Mouse (Mus musculus) ES-E14 (cell line): ENCODE data around the gene Rsph3a. TPM values are rescaled to one million over a fixed set of nuclear protein-coding genes. Genes with fewer than 3 reads are reported as not detected.
"Not testable (repeated sequence)": the region's sequence is repeated elsewhere in the genome, so short reads cannot be mapped to it uniquely, and the experiment has no call there.

Experiments
- DNase-seq: peaks from one replicate; pipeline ENCODE4 v3.0.0-alpha.2; 2013; ENCODE audit warnings: low read depth, low spot score
- H3K27ac ChIP-seq: 2 replicates; pipeline ENCODE4 v1.5.1; 2012; ENCODE audit warnings: low read depth, mild to moderate bottlenecking, low read length, moderate library complexity, mixed read lengths; ENCODE audit not compliant: poor library complexity, insufficient read depth, severe bottlenecking
- H3K36me3 ChIP-seq: 2 replicates; pipeline ENCODE4 v1.6.1; 2012; ENCODE audit warnings: mild to moderate bottlenecking, low read length, moderate library complexity, mixed read lengths; ENCODE audit not compliant: control insufficient read depth, poor library complexity, insufficient read depth, severe bottlenecking
- H3K4me1 ChIP-seq, 2 experiments: fragments of 150-350 bp in 1 of 2; sonication (generic) in 1 of 2; 2 replicates each; pipeline ENCODE4 v1.6.1; 2012; ENCODE audit warnings: low read length in 2 of 2, mild to moderate bottlenecking in 1 of 2, mixed read lengths in 1 of 2; ENCODE audit not compliant: control insufficient read depth in 2 of 2, insufficient read depth in 2 of 2, poor library complexity in 1 of 2
- H3K4me3 ChIP-seq, 2 experiments: fragments of 150-350 bp in 1 of 2; sonication (generic) in 1 of 2; 2 replicates each; pipeline ENCODE4 v1.5.1; 2012; ENCODE audit warnings: low read length in 2 of 2, low read depth in 1 of 2, mild to moderate bottlenecking in 1 of 2, mixed read lengths in 1 of 2; ENCODE audit not compliant: insufficient read depth in 1 of 2, poor library complexity in 1 of 2, severe bottlenecking in 1 of 2
- H3K9ac ChIP-seq: 2 replicates; pipeline ENCODE4 v1.6.1; 2012; ENCODE audit warnings: low read depth, mild to moderate bottlenecking, low read length, mixed read lengths; ENCODE audit not compliant: poor library complexity, insufficient read depth, severe bottlenecking
- H3K9me3 ChIP-seq: fragments of 150-350 bp; sonication (generic); 2 replicates; pipeline ENCODE4 v1.6.1; 2012; ENCODE audit warnings: low read depth, mild to moderate bottlenecking, low read length; ENCODE audit not compliant: control insufficient read depth, insufficient read depth
- CHD2 ChIP-seq: IDR thresholded peaks from 2 replicates; pipeline ENCODE4 v1.6.1; 2014; ENCODE audit warnings: mild to moderate bottlenecking, low read depth, low read length, inconsistent platforms
- HCFC1 ChIP-seq: IDR thresholded peaks from 2 replicates; pipeline ENCODE4 v1.6.1; 2012; ENCODE audit warnings: low read length, inconsistent platforms, borderline replicate concordance; ENCODE audit not compliant: insufficient read depth
- MAFK ChIP-seq: IDR thresholded peaks from 2 replicates; pipeline ENCODE4 v1.6.1; 2014; ENCODE audit warnings: mild to moderate bottlenecking, low read depth, low read length, inconsistent platforms; ENCODE audit not compliant: insufficient read depth
- ZC3H11A ChIP-seq: IDR thresholded peaks from 2 replicates; pipeline ENCODE4 v1.6.1; 2012; ENCODE audit warnings: low read depth, mild to moderate bottlenecking, inconsistent platforms, low read length, borderline replicate concordance
- ZNF384 ChIP-seq: IDR thresholded peaks from 2 replicates; pipeline ENCODE4 v1.6.1; 2012; ENCODE audit warnings: low read depth, low read length, inconsistent platforms
- in situ Hi-C, 2 experiments: fragments of 600-800 bp; cut with MboI; formaldehyde crosslinking; loops; one replicate each; pipeline ENCODE4 v1.15.1; 2025; ENCODE audit warnings: low sequenced_read_pairs in 2 of 2, inconsistent platforms in 1 of 2; ENCODE audit not compliant: unreplicated experiment in 2 of 2
- total RNA-seq: library from RNA; depleted of rRNA; stranded (reverse); fragments of 300-350 nt; gene quantifications from 2 replicates; pipeline ENCODE4 v1.2.3, GENCODE M21; 2012

Rsph3a gene
- total RNA-seq, 1 experiment: 4.8 TPM

- TF ChIP-seq HCFC1 (no peak), CHD2 (no peak)
- Histone ChIP-seq H3K36me3 (no peaks in the 10 kb centered on the region), H3K27ac (no peak overlapping the region), H3K4me1 (no peaks in the 10 kb centered on the region), H3K9ac (no peak overlapping the region), H3K4me3 (no peak overlapping the region), H3K9me3 (no peaks in the 10 kb centered on the region)
- no peak for DNase-seq
- in situ Hi-C loops: loop anchor here in 1 of 2 experiments (25.0 kb wide), 1 partner anchor 969 kb away; the partner anchor contains the start of genes Rnaset2b and Tagap1
Measured at GRCm38 (mm10) chr17:7931096-7931990, 14.1 kb upstream of the Rsph3a start.

GRCm38 (mm10) chr17:7932121-7932520, 13.3 kb upstream of the Rsph3a start:
- not testable (repeated sequence) for H3K9me3 ChIP-seq, H3K9ac ChIP-seq, H3K36me3 ChIP-seq, H3K4me1 ChIP-seq, H3K27ac ChIP-seq, H3K4me3 ChIP-seq, DNase-seq
- in situ Hi-C loops: loop anchor here in 1 of 2 experiments (25.0 kb wide), 1 partner anchor 970 kb away; the partner anchor contains the start of genes Rnaset2b and Tagap1

GRCm38 (mm10) chr17:7939640-7940039, 5.8 kb upstream of the Rsph3a start:
- TF ChIP-seq HCFC1 (no peak), ZNF384 (no peak), CHD2 (no peak), ZC3H11A (no peak), MAFK (no peak)
- in situ Hi-C loops: loop anchor here (5.0 to 25.0 kb wide), 2 partner anchors 977 to 987 kb away; partner anchors contain the start of genes Rnaset2b (in 1 of the 2) and Tagap1 (in 1 of the 2)
- Histone ChIP-seq H3K9ac (no peak overlapping the region), H3K4me1 (no peaks in the 10 kb centered on the region), H3K4me3 (no peak overlapping the region), H3K36me3 (no peaks in the 10 kb centered on the region), H3K27ac (no peak overlapping the region), H3K9me3 (no peaks in the 10 kb centered on the region)
- DNase-seq: no peak

GRCm38 (mm10) chr17:7946053-7946627, 726 bp downstream of the Rsph3a start:
- not testable (repeated sequence) for H3K27ac ChIP-seq, H3K36me3 ChIP-seq, DNase-seq, H3K9me3 ChIP-seq, H3K4me1 ChIP-seq, H3K9ac ChIP-seq
- H3K4me3 ChIP-seq: peak overlapping the region; percentile 69 to 84
- in situ Hi-C loops: loop anchor here in 1 of 2 experiments (25.0 kb wide), 1 partner anchor 984 kb away; the partner anchor contains the start of genes Rnaset2b and Tagap1

GRCm38 (mm10) chr17:7951333-7951732, 5.9 kb downstream of the Rsph3a start:
- DNase-seq, H3K9me3 ChIP-seq, H3K4me1 ChIP-seq, H3K36me3 ChIP-seq, H3K4me3 ChIP-seq, in situ Hi-C loops, H3K9ac ChIP-seq, H3K27ac ChIP-seq: not testable (repeated sequence)

GRCm38 (mm10) chr17:7957242-7957641, 11.8 kb downstream of the Rsph3a start:
- H3K4me3 ChIP-seq, H3K9ac ChIP-seq, H3K36me3 ChIP-seq, DNase-seq, H3K4me1 ChIP-seq, in situ Hi-C loops, H3K27ac ChIP-seq, H3K9me3 ChIP-seq: not testable (repeated sequence)

GRCm38 (mm10) chr17:7963333-7963732, 17.9 kb downstream of the Rsph3a start:
- DNase-seq, H3K27ac ChIP-seq, H3K4me1 ChIP-seq, H3K36me3 ChIP-seq, H3K9me3 ChIP-seq, H3K9ac ChIP-seq, H3K4me3 ChIP-seq, in situ Hi-C loops: not testable (repeated sequence)
